Mouse (Mus musculus) thymus, postnatal 14 days (tissue): ENCODE measurements at regions not wholly inside any gene's neighbourhood (a gene's known extent, or its start where the extent isn't known, plus 50 kb on each side); places are given as distances from the start of the nearest gene placed in this dataset.
A peak's percentile ranks its signal among the peaks of the same experiment; 100 is the strongest.

ENCODE experiments used
- DNase-seq: peaks from one replicate; pipeline ENCODE4 v3.0.0; 2021

DNA sequence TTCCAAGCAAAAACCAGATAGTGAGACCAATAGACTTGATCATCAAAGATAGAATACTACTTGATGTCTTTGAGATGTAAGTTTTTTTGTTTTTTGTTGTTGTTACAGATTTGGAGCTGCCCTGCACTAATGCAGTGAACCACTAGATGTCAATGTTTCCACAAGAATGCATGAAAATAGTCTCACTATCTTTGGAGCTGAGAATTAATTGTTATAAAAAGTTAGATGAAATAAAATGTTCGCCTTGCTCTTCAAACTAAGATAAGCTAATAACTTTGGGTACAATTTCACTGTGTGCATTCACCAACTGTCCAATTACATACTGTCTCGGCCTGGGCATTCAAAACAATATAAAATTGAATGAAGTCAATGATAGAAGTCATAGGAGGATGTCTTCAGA, 223.2 kb upstream of the Agtr1b start:
- DNase-seq, result no peak

GRCm38 (mm10) chr3:20551563-20551962, 184.6 kb upstream of the Agtr1b start:
- DNase-seq, result no peak

GRCm38 (mm10) chr3:20543991-20544390, 177.0 kb upstream of the Agtr1b start:
- no peak for DNase-seq

- DNase-seq, result no peak
These were observed 171.6 kb upstream of the Agtr1b start for GRCm38 (mm10) chr3:20538492-20539004.

DNA sequence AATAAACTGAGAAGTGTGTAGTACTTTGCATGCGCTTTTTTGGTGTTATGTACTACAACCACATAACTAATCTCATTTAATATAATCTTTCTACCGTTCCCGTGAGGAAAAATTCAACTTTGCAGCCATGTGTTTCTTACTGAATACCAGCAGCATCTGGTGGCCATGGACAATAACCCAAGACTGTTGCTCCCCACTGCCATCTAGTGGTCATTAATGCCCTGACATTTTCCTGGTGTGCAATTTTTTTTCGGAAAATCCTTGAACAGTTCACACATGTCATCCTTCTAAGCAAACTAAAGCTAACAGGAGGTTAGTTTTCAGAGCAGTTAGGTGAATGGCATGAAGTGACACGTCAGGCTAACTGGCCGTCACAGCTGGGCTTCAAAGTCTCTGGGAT, 153.8 kb upstream of the Agtr1b start:
- no peak for DNase-seq

DNA sequence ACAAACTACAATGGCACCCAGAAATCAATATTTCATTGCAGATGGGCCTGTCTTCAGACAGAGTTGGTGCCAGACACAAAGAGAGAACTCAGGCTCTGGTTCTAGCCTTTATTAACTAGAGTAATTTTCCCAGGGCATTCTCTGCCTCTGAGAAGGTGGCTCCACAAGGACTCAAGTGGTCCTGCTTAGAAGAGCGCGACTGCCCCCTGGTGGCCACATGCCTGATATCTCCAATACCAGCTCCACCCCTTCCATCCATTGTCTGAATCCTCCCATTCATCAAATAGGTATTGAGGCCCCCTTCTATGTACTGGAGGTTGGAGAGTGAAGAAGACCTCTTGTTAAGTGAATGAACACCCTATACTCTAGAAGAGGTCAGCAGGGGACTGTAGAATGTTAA, 142.2 kb upstream of the Agtr1b start:
- peak; percentile 72 for DNase-seq

DNA sequence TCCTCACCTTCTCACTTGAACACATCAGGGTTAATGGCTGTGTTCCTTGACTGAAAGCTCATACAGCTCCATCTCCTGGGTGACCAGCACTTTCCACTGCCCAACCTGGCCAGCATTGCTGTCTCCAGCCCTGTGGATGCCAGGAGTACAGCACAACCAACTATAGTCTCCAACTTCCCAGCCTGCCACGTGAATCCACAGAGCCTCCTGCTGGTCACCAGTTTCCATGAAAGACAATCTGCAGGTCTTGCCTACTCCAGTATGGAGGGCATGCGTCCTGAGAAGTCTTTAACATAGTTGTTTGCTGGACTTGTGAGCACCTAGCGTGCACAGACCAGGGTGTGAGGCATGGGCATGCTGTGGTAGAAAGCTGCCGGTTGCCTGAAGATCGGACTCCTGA, 138.6 kb upstream of the Agtr1b start:
- DNase-seq, result no peak
